Mouse (Mus musculus): ENCODE results near the gene Timm44. TPM values are rescaled to one million over a fixed set of nuclear protein-coding genes. Genes with fewer than 3 reads are reported as not detected.

Timm44 gene
- polyA plus RNA-seq, 1 experiment from 2014 or later = 86.6 TPM

DNA sequence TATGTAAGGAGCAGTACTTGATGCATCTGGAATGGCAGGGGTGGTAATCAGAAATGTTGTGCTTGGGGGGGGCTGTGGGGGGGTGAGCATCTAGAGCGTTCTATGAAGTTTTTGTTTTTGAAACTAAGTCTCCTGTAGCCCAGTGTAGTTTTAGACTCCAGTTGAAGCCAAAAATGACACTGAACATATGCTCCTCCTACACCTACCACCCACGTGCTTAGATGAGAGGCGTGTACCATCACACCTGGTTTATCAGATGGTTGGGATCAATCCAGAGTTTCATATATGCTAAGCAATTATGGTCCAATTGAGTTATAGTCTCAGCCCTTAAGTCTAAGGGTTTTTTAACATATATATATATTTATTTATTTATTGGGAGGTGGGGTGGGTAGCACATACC is 56.1 kb downstream of the Timm44 start:
- in situ Hi-C loops (cut with MboI; ENCODE audit: low pct_unique_long_range_greater_than_20kb) = no loop called here
- POLR2A ChIA-PET = no interaction called here
- no peak for ATAC-seq

DNA sequence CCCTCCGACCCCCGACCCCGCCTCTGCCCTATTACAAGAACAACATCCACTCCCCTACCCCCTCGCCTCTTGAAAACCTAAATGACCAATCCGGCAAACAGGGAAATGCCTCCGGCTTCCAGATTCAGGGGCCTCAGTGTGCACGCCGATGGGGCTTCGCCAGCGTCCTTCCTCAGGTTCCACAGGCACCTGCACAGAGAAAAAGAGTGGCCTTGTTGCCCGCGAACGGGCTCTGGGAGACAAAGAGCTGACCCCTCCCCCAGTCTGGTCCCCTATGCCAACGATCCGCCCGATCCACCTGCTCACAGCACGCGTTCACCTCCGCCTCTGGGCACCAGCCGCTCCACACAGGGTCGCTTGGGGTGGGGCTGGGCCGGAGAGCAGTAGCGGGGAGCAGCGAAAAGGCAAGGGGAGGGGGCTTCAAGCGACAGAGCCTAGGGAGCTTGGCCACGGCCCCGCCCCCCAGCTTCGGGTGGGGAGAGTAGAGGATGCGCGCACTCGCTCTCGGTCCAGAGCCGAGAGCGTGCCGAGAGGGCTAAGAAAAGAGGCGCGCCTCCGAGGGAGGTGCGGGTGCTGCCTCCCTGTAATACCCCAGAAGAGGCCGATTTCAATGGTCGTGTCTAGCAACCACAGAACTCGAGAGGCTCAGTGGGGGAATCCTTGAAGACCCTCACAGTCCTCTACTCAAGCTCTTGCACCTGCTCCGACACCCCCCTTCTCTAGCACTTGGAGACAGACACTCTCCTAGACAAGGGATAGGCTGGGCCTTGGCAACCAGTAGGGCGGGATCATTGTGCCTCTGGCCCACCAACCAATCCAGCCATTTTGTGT is 58.7 kb downstream of the Timm44 start, which contains the start of gene Prr36:
Gene Prr36 (minus strand): TSS at position 669 of the 831 bp plus-strand sequence.
- peaks cover 7% of the 10 kb centered on the region for H3K27me3 ChIP-seq
- in situ Hi-C loops (cut with MboI; ENCODE audit: low pct_unique_long_range_greater_than_20kb) = no loop called here
- no peak for TF ChIP-seq CTCF (IDR thresholded peaks at IDR 0.05)
- ChIA-PET POLR2A (no interaction called here), CTCF (interaction anchor here (2.6 kb wide), 1 partner anchor 10 kb away, joined by 7 read pairs; the partner anchor contains the start of gene Lrrc8e)
- no peak for ATAC-seq
- no peak for DNase-seq (ENCODE audit: low read depth, low spot score)

More for the DNA sequence above, 56.1 kb downstream of the Timm44 start:
- TF ChIP-seq CTCF (IDR thresholded peaks at IDR 0.05) = no peak
- CTCF ChIA-PET = no interaction called here
- no peak for DNase-seq (ENCODE audit: low read depth, low spot score)
- H3K27me3 ChIP-seq = peaks cover 17% of the 10 kb centered on the region

DNA sequence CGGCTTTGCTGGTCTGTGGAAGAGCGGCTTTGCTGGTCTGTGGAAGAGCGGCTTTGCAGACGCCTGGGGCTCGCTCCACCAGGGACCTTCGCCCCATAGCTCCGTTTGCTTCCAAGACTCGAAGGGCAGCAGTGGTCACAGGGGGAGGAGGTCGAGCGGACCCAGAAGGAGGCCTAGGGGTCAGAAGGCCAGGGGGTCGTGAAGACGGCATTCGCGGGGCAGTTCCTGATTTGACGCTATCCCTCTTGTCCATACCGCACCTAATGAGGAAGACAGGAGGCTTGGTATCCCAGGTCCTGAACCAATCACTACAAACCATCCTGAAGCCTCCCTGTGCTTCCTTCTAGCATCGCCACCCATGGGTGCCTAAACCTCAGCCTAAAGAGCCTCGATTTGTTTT is 59.4 kb downstream of the Timm44 start:
- no peak for TF ChIP-seq CTCF (IDR thresholded peaks at IDR 0.05)
- in situ Hi-C loops (cut with MboI; ENCODE audit: low pct_unique_long_range_greater_than_20kb) = no loop called here
- ATAC-seq (no peak), DNase-seq (ENCODE audit: low read depth, low spot score) (no peak)
- ChIA-PET POLR2A (no interaction called here), CTCF (interaction anchor here (1.3 to 2.6 kb wide), 2 partner anchors 11 to 14 kb away, joined by 4 to 7 read pairs; partner anchors contain the start of gene Lrrc8e)
- H3K27me3 ChIP-seq = peaks cover 7% of the 10 kb centered on the region

DNA sequence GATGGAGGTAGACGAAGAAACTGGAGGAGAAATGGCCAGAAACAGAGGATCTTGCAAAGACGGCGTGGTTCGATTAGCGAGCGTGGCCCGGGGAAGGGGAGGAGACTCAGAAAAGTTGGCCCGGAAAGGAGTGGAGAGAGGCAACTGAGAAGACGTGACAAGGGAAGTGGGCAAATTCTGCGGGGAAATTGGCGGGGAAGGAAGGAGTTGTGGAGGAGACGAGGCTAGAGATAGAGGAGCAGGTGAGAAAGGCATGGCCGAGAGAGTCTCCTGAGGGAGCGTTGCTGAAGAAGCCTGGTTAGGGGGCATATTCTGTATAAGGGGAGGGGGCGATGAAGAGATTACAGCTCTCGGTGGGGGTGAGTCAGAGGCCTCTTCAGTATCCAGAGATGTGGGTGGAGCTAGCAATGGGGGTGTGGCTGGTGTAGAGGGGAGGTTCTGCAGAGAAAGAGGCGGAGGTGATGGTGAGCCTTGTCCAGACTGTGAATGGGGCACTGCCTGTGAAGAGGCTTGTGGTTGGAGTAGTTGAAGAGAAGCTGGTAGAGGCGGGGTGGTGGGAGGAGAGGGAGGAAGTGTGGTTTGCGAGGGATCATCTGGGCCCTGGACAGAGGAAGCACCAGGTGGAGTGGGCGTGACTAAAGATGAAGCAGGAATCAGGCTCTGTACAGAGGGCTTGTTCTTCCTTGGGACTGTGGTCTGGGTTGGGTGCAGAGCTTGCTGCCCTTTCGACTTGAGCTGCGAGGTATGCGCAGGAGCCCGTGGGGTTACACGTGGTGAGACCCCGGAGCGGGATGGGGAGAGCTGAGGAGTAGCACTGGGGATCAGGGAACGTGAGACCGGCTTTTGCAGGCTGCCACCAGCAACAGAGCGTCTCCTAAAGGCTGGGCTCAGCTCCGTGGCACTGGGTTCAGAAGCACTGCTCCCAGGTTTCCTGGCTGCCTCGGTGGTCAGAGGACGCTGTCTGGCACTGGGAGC is 61.4 kb downstream of the Timm44 start:
- peaks cover 7% of the 10 kb centered on the region for H3K27me3 ChIP-seq
- POLR2A ChIA-PET = interaction anchor here (1.0 kb wide), 1 partner anchor 304 kb away, joined by 8 read pairs; no protein-coding TSS in a partner anchor
- in situ Hi-C loops (cut with MboI; ENCODE audit: low pct_unique_long_range_greater_than_20kb) = no loop called here

DNA sequence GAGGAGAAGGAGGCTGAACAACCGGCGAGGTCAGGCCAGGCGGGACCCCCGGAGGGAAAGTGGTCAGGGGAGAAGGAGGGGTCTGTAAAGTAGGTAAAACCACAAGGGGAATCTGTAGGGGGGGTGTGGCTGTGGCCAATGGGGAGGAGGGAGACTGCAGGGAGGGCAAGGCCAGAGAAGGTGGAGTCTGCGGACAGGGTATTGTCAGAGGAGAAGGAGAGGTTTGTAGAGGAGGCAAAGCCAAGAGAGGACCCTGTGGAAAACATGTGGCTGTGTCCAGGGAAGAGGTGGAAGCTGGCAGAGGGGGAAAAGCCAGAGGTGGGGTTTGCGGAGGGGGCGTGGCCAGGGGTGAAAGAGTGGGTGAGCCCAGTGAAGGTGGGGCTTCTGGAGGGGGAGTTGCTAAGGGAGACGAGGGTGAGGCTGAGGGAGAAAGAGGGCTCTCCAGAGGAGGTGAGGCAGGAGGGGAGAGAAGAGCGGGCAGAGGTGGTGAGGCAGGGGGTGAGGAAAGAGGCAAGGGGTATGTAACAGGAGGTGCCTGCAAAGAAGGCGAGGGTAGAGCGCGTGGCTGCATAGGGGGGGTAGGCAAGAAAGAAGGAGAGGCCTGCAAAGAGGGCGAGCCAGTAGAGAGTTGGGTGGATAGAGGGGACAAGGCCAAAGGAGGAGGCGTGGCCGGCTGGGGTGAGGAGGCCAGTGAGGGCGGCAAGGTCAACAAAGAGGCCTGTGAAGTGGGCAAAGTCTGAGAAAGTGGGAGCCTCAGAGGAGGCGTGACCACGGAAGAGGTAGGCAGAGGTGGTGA is 62.3 kb downstream of the Timm44 start:
- ATAC-seq (no peak), DNase-seq (ENCODE audit: low read depth, low spot score) (no peak)
- in situ Hi-C loops (cut with MboI; ENCODE audit: low pct_unique_long_range_greater_than_20kb) = no loop called here
- H3K27me3 ChIP-seq = peaks cover 7% of the 10 kb centered on the region
- ChIA-PET POLR2A (no interaction called here), CTCF (interaction anchor here (1.0 to 1.7 kb wide), 2 partner anchors 20 to 31 kb away, joined by 3 to 5 read pairs; no protein-coding TSS in a partner anchor)
- TF ChIP-seq CTCF (IDR thresholded peaks at IDR 0.05) = no peak

More for the DNA sequence above, 61.4 kb downstream of the Timm44 start:
- ATAC-seq = no peak
- DNase-seq (ENCODE audit: low read depth, low spot score) = no peak
- CTCF ChIA-PET = interaction anchor here (0.7 to 2.6 kb wide), 3 partner anchors 13 to 21 kb away, joined by 3 to 7 read pairs (median 3); partner anchors contain the start of gene Lrrc8e
- no peak for TF ChIP-seq CTCF (IDR thresholded peaks at IDR 0.05)

DNA sequence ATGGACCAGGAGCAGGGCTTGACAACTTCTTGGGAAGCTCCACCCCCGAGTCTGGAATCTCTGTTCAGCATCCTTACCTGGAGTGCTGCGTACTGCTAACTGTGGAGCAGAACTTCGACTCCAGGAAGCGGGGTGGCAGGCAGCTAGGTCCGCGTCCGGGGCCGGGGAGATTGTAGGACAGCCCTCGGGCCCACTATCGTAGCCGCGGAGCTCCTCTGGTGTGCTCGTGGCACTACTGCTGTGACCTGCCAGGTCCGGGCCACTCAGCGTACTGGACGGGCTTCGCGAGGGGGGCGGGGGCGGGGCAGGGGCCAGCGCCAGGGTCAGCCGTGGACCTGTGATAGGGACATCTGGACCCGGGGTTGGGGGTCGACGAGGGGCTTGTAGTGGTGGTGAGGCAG is 62.9 kb downstream of the Timm44 start:
- H3K27me3 ChIP-seq = peaks cover 7% of the 10 kb centered on the region
- no peak for TF ChIP-seq CTCF (IDR thresholded peaks at IDR 0.05)
- in situ Hi-C loops (cut with MboI; ENCODE audit: low pct_unique_long_range_greater_than_20kb) = no loop called here
- DNase-seq (ENCODE audit: low read depth, low spot score) (no peak), ATAC-seq (peak; percentile 23)
- CTCF ChIA-PET = interaction anchor here (1.0 to 1.7 kb wide), 2 partner anchors 19 to 32 kb away, joined by 3 to 5 read pairs; no protein-coding TSS in a partner anchor
- POLR2A ChIA-PET = no interaction called here

DNA sequence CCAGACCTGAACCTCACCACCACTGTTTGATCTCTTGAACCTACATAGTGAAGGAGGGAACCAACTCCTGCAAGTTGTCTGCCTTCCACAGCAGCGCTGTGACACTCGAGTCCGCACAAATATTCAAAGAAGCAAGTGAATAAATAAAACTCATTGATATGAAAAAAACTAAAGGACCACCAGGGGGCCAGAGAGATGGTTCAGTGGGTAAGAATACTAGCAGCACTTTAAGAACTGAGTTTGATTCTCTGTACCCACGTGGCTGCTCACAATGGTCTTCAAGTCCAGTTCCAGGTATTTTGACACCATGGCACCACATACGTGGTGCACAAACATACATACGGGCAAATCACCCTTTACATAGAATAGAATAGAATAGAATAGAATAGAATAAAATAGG is 64.6 kb downstream of the Timm44 start:
- ChIA-PET POLR2A (no interaction called here), CTCF (no interaction called here)
- no peaks in the 10 kb centered on the region for H3K27me3 ChIP-seq
- in situ Hi-C loops (cut with MboI; ENCODE audit: low pct_unique_long_range_greater_than_20kb) = no loop called here
- TF ChIP-seq CTCF (IDR thresholded peaks at IDR 0.05) = no peak
- ATAC-seq (no peak), DNase-seq (ENCODE audit: low read depth, low spot score) (no peak)

Other genes starting within 250 kb of the Timm44 start
- gene Cd209f, start 170.1 kb downstream of the Timm44 start, polyA plus RNA-seq (2021) = not detected
- not detected for gene Cd209g, start 141.8 kb downstream of the Timm44 start, polyA plus RNA-seq (2021)
- gene Evi5l, start 109.3 kb downstream of the Timm44 start, polyA plus RNA-seq (2021) = 27.6 TPM
- gene Prr36, start 58.5 kb downstream of the Timm44 start, polyA plus RNA-seq (2021) = 0.12 TPM
- 2.4 TPM for gene Lrrc8e, start 49.1 kb downstream of the Timm44 start, polyA plus RNA-seq (2021)
- 63.2 TPM for gene Map2k7, start 37.2 kb downstream of the Timm44 start, polyA plus RNA-seq (2021)
- not detected for gene Gm49320, start 37.0 kb downstream of the Timm44 start, polyA plus RNA-seq (2021)
- gene Tgfbr3l, start 27.7 kb downstream of the Timm44 start, polyA plus RNA-seq (2021) = 4.6 TPM
- gene Snapc2, start 22.8 kb downstream of the Timm44 start, polyA plus RNA-seq (2021) = 42.7 TPM
- gene Ctxn1, start 16.6 kb downstream of the Timm44 start, polyA plus RNA-seq (2021) = 81.0 TPM
- 5.6 TPM for gene Ccl25, start 49.3 kb upstream of the Timm44 start, polyA plus RNA-seq (2021)
- 66.1 TPM for gene Elavl1, start 49.5 kb upstream of the Timm44 start, polyA plus RNA-seq (2021)
- gene Cers4, start 217.1 kb upstream of the Timm44 start, polyA plus RNA-seq (2021) = 21.1 TPM